ENCODE assay signal across 24 mouse cellular contexts in genomic region chr5:135653209-135653608, GRCm38 (mm10). TPM values are rescaled to one million over a fixed set of nuclear protein-coding genes. Genes with fewer than 3 reads are reported as not detected.
DNase-seq lines count a peak whose midpoint lies in the region; ATAC-seq and TF ChIP-seq lines count a peak whose summit lies in the region.
"Had no signal": no experiment of that assay in that cellular context is flagged by ENCODE, and none has a peak within 500 bp of the region (broad histone marks: within the 10 kb centered on the region; RNA-seq: fewer than 3 reads in every experiment).

No protein-coding gene starts in this region.

- peak; percentile 70 for DNase-seq in gastrocnemius, adult 2 months
- DNase-seq in gastrocnemius, postnatal 14 days = no peak
- DNase-seq in lung, adult 18-20 months = peak; percentile 74 to 86
- no peak for DNase-seq in lung, postnatal 10 days
- no peak for DNase-seq in limb, embryonic 10.5 days (ENCODE audit: low spot score)
- peak; percentile 14 for DNase-seq in stomach, postnatal 0 days (ENCODE audit: low spot score)
- no peak for DNase-seq in heart, postnatal 4 days
- DNase-seq: cerebellum, adult 11-12 months; cerebellum, postnatal 25 days; heart, adult 11 months; kidney, postnatal 14 days; left cerebral cortex, postnatal 4 days; liver; right cerebral cortex, adult 18-20 months; right cerebral cortex, postnatal 4 days had no signal

- 72% methylated on average over 2 of the region's 2 CpGs for WGBS in limb, embryonic 10.5 days
- 59% methylated on average over 2 of the region's 2 CpGs for WGBS in stomach, postnatal 0 days

- no peaks in the 10 kb centered on the region for H3K9me3 ChIP-seq in limb, embryonic 10.5 days (replicated peaks)
- H3K9me3 ChIP-seq in stomach, postnatal 0 days (ENCODE audit: control insufficient read depth, low read length) = no peaks in the 10 kb centered on the region
- H3K9me3 ChIP-seq: hindbrain, embryonic 10.5 days; liver, embryonic 15.5 days had no signal

- no peak overlapping the region for H3K4me2 ChIP-seq in stomach, postnatal 0 days (replicated peaks; ENCODE audit: low read depth)
- H3K4me2 ChIP-seq: embryonic facial prominence, embryonic 13.5 days; heart, embryonic 11.5 days; liver, embryonic 15.5 days; midbrain, embryonic 11.5 days had no signal

- no peak for ATAC-seq in stomach, postnatal 0 days (ENCODE audit: low FRiP score, low TSS enrichment)
- ATAC-seq in cerebellum, adult (ENCODE audit: insufficient number of reproducible peaks, low FRiP score, low TSS enrichment) = no peak
- ATAC-seq: forebrain, embryonic 14.5 days; hindbrain, embryonic 16.5 days; intestine, embryonic 16.5 days had no signal

- no peak for TF ChIP-seq EP300 in stomach, postnatal 0 days (optimal IDR thresholded peaks at IDR 0.05)

- H3K4me3 ChIP-seq in gastrocnemius, adult 2 months = no peak overlapping the region
- no peak overlapping the region for H3K4me3 ChIP-seq in limb, embryonic 10.5 days
- no peak overlapping the region for H3K4me3 ChIP-seq in stomach, postnatal 0 days (ENCODE audit: low read depth, low read length)
- H3K4me3 ChIP-seq: embryonic facial prominence, embryonic 13.5 days; hindbrain, embryonic 10.5 days; liver, embryonic 15.5 days had no signal

- no peaks in the 10 kb centered on the region for H3K36me3 ChIP-seq in limb, embryonic 10.5 days
- no peaks in the 10 kb centered on the region for H3K36me3 ChIP-seq in stomach, postnatal 0 days (ENCODE audit: control insufficient read depth, insufficient read depth, low read length)
- H3K36me3 ChIP-seq: embryonic facial prominence, embryonic 13.5 days; hindbrain, embryonic 10.5 days; liver, embryonic 15.5 days had no signal

- H3K9ac ChIP-seq in stomach, postnatal 0 days (ENCODE audit: low read length) = no peak overlapping the region
- H3K9ac ChIP-seq: embryonic facial prominence, embryonic 13.5 days; liver, embryonic 15.5 days had no signal

- H3K27ac ChIP-seq in gastrocnemius, adult 2 months = peak overlapping the region; percentile 76
- H3K27ac ChIP-seq in limb, embryonic 10.5 days = 0 out of 2 replicates have a peak overlapping the region, but pooled peaks have one; percentile 31
- H3K27ac ChIP-seq in stomach, postnatal 0 days (replicated peaks) = no peak overlapping the region
- H3K27ac ChIP-seq: embryonic facial prominence, embryonic 13.5 days; hindbrain, embryonic 10.5 days; liver, embryonic 15.5 days had no signal

- TF ChIP-seq CTCF in gastrocnemius, adult 2 months (IDR thresholded peaks at IDR 0.05) = no peak
- TF ChIP-seq CTCF in stomach, postnatal 0 days (IDR thresholded peaks at IDR 0.05; ENCODE audit: low read depth) = no peak

- no peaks in the 10 kb centered on the region for H3K27me3 ChIP-seq in limb, embryonic 10.5 days (ENCODE audit: low read depth, poor library complexity, severe bottlenecking)
- H3K27me3 ChIP-seq in stomach, postnatal 0 days (ENCODE audit: control insufficient read depth, insufficient read depth, low read length) = no peaks in the 10 kb centered on the region
- H3K27me3 ChIP-seq: embryonic facial prominence, embryonic 13.5 days had no signal

- peaks cover 15% of the 10 kb centered on the region for H3K4me1 ChIP-seq in limb, embryonic 10.5 days
- H3K4me1 ChIP-seq in stomach, postnatal 0 days (replicated peaks; ENCODE audit: control insufficient read depth, insufficient read depth) = no peaks in the 10 kb centered on the region
- H3K4me1 ChIP-seq: embryonic facial prominence, embryonic 13.5 days had no signal

- intact Hi-C loops in gastrocnemius, adult 2 months (cut with DNase I) = no loop called here
- intact Hi-C loops in gastrocnemius, postnatal 14 days (cut with DNase I; ENCODE audit: low total_unique reads) = no loop called here

RNA-seq across cellular contexts. Expression of gene Por, which starts 16.6 kb away (rescaled TPM):
- 10 to 100 TPM; 31.4 to 32.7 TPM for total RNA-seq in gastrocnemius, adult 2 months (2021)
- 10 to 100 TPM; 18.7 to 19.4 TPM for total RNA-seq in gastrocnemius, postnatal 14 days (2021)
- polyA plus RNA-seq in limb, embryonic 10.5 days (2016; fragmentation: Nextera tagmentation; extraction: Ambion mirVana) = 166 and 179 TPM in 2 replicates
- polyA plus RNA-seq in stomach, postnatal 0 days (2015; fragmentation: Nextera tagmentation; extraction: Ambion mirVana) = 174 and 177 TPM in 2 replicates
- 10 to 100 TPM; 54.0 to 55.5 TPM for total RNA-seq in heart, postnatal 4 days (2021)

RNA-seq across cellular contexts. Expression of gene Rhbdd2, which starts 20.8 kb away (rescaled TPM):
- total RNA-seq in gastrocnemius, adult 2 months (2021) = 10 to 100 TPM; 10.7 to 13.0 TPM
- 10 to 100 TPM in 1 of 2 experiments, 1 to 10 TPM in 1; 9.4 to 10.8 TPM for total RNA-seq in gastrocnemius, postnatal 14 days (2021)
- polyA plus RNA-seq in limb, embryonic 10.5 days (2016; fragmentation: Nextera tagmentation; extraction: Ambion mirVana) = 61.4 and 62.5 TPM in 2 replicates
- 37.8 and 44.8 TPM in 2 replicates for polyA plus RNA-seq in stomach, postnatal 0 days (2015; fragmentation: Nextera tagmentation; extraction: Ambion mirVana)
- 10 to 100 TPM; 20.6 to 22.7 TPM for total RNA-seq in heart, postnatal 4 days (2021)

Comparison
In these comparisons a context has a peak if more than half of its experiments do, and no peak if none do; other contexts are left out.
1. DNase-seq: peak in gastrocnemius, adult 2 months (single experiment), lung, adult 18-20 months (2 of 2) and stomach, postnatal 0 days (single experiment); none in gastrocnemius, postnatal 14 days (single experiment), lung, postnatal 10 days (single experiment), limb, embryonic 10.5 days (single experiment) and heart, postnatal 4 days (single experiment).